Mouse (Mus musculus): ENCODE data around the gene Serp2.

DNA sequence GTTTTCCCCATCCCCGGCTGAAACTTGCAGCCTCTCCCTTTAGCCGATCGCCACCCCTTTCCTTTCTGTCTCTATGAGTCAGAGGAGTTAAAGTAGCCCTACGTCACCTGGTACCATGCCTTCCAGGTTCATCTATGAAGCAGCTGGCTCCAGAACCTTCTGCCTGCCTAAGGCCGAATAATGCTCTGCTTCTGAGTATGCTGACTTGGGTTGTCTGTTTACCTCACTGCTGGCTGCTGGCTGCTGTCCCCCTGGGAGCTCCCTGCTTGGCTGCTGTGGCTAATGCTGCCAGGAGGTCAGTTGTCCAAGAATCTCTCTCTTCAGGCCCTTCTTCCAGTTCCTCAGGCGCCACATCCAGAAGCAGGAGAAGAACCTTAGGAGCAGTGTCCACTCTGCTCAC, 30.2 kb downstream of the Serp2 start:
- no peak for TF ChIP-seq CTCF (IDR thresholded peaks at IDR 0.05; ENCODE audit: low read depth)
- no peak for TF ChIP-seq EP300 (IDR thresholded peaks at IDR 0.05; ENCODE audit: low read depth)
